Mouse (Mus musculus): ENCODE measurements at regions not wholly inside any gene's neighbourhood (a gene's known extent, or its start where the extent isn't known, plus 50 kb on each side); places are given as distances from the start of the nearest gene placed in this dataset.
A peak's percentile ranks its signal among the peaks of the same experiment; 100 is the strongest.

GRCm38 (mm10) chr19:45288722-45289121 is 53.1 kb upstream of the Lbx1 start:
- Histone ChIP-seq H3K9me3 (no peaks in the 10 kb centered on the region), H3K27ac (no peak overlapping the region), H3K36me3 (replicated peaks) (no peaks in the 10 kb centered on the region), H3K4me3 (no peak overlapping the region), H3K4me1 (peaks cover 16% of the 10 kb centered on the region), H3K27me3 (ENCODE audit: poor library complexity, severe bottlenecking) (peaks cover 42% of the 10 kb centered on the region)
- no peak for DNase-seq (ENCODE audit: extremely low spot score, low spot score)
- WGBS, result 74% methylated on average over 2 of the region's 2 CpGs

GRCm38 (mm10) chr19:45297812-45298211 is 62.2 kb upstream of the Lbx1 start:
- Histone ChIP-seq H3K9me3 (no peaks in the 10 kb centered on the region), H3K27ac (no peak overlapping the region), H3K4me3 (no peak overlapping the region), H3K4me1 (peaks cover 75% of the 10 kb centered on the region), H3K27me3 (ENCODE audit: poor library complexity, severe bottlenecking) (peaks cover 99% of the 10 kb centered on the region), H3K36me3 (replicated peaks) (no peaks in the 10 kb centered on the region)
- DNase-seq (ENCODE audit: extremely low spot score, low spot score), result no peak
- WGBS, result 36% methylated on average over 3 of the region's 3 CpGs

- no peaks in the 10 kb centered on the region for H3K9me3 ChIP-seq
- H3K4me1 ChIP-seq, result peaks cover 68% of the 10 kb centered on the region
- H3K36me3 ChIP-seq (replicated peaks), result no peaks in the 10 kb centered on the region
- no peak overlapping the region for H3K27ac ChIP-seq
- no peak for DNase-seq (ENCODE audit: extremely low spot score, low spot score)
- H3K4me3 ChIP-seq, result no peak overlapping the region
- H3K27me3 ChIP-seq (ENCODE audit: poor library complexity, severe bottlenecking), result peaks cover 100% of the 10 kb centered on the region
- 71% methylated on average over 3 of the region's 3 CpGs for WGBS
These were observed 63.7 kb upstream of the Lbx1 start for GRCm38 (mm10) chr19:45299341-45299740.

- 35% methylated on average over 5 of the region's 5 CpGs for WGBS
- Histone ChIP-seq H3K27ac (no peak overlapping the region), H3K4me3 (no peak overlapping the region), H3K36me3 (replicated peaks) (no peaks in the 10 kb centered on the region), H3K27me3 (ENCODE audit: poor library complexity, severe bottlenecking) (peaks cover 100% of the 10 kb centered on the region), H3K9me3 (no peaks in the 10 kb centered on the region), H3K4me1 (peaks cover 64% of the 10 kb centered on the region)
- no peak for DNase-seq (ENCODE audit: extremely low spot score, low spot score)
These were observed 63.8 kb upstream of the Btrc start for GRCm38 (mm10) chr19:45299768-45300167.

GRCm38 (mm10) chr19:45300691-45301431 is 62.7 kb upstream of the Btrc start:
- peaks cover 53% of the 10 kb centered on the region for H3K4me1 ChIP-seq
- H3K27ac ChIP-seq, result peak overlapping the region; percentile 77
- DNase-seq (ENCODE audit: extremely low spot score, low spot score), result peak; percentile 69
- H3K36me3 ChIP-seq (replicated peaks), result no peaks in the 10 kb centered on the region
- H3K9me3 ChIP-seq, result no peaks in the 10 kb centered on the region
- 5% methylated on average over 22 of the region's 22 CpGs for WGBS
- H3K27me3 ChIP-seq (ENCODE audit: poor library complexity, severe bottlenecking), result peaks cover 100% of the 10 kb centered on the region
- peak overlapping the region; percentile 68 for H3K4me3 ChIP-seq

- WGBS, result 5% methylated on average over 16 of the region's 16 CpGs
- DNase-seq (ENCODE audit: extremely low spot score, low spot score), result no peak
- Histone ChIP-seq H3K27ac (peak overlapping the region; percentile 77), H3K9me3 (no peaks in the 10 kb centered on the region), H3K27me3 (ENCODE audit: poor library complexity, severe bottlenecking) (peaks cover 100% of the 10 kb centered on the region), H3K36me3 (replicated peaks) (no peaks in the 10 kb centered on the region), H3K4me1 (peaks cover 53% of the 10 kb centered on the region), H3K4me3 (peak overlapping the region; percentile 68)
These were observed 62.2 kb upstream of the Btrc start for GRCm38 (mm10) chr19:45301432-45301732.

GRCm38 (mm10) chr19:45301733-45302547 is 61.6 kb upstream of the Btrc start:
- Histone ChIP-seq H3K27me3 (ENCODE audit: poor library complexity, severe bottlenecking) (peaks cover 100% of the 10 kb centered on the region), H3K9me3 (no peaks in the 10 kb centered on the region), H3K4me1 (peaks cover 47% of the 10 kb centered on the region), H3K4me3 (peak overlapping the region; percentile 68), H3K27ac (peak overlapping the region; percentile 77), H3K36me3 (replicated peaks) (no peaks in the 10 kb centered on the region)
- peak; percentile 46 for DNase-seq (ENCODE audit: extremely low spot score, low spot score)
- WGBS, result under 1% methylated on average over 58 of the region's 58 CpGs

- no peak for DNase-seq (ENCODE audit: extremely low spot score, low spot score)
- Histone ChIP-seq H3K27me3 (ENCODE audit: poor library complexity, severe bottlenecking) (peaks cover 100% of the 10 kb centered on the region), H3K27ac (peak overlapping the region; percentile 77; the same call in 1 of the 2 replicates), H3K4me1 (peaks cover 43% of the 10 kb centered on the region), H3K4me3 (peak overlapping the region; percentile 68), H3K36me3 (replicated peaks) (no peaks in the 10 kb centered on the region), H3K9me3 (no peaks in the 10 kb centered on the region)
- 3% methylated on average over 16 of the region's 16 CpGs for WGBS
These were observed 60.8 kb upstream of the Btrc start for GRCm38 (mm10) chr19:45302548-45303241.

GRCm38 (mm10) chr19:45304538-45304937 is 59.0 kb upstream of the Btrc start:
- peaks cover 38% of the 10 kb centered on the region for H3K4me1 ChIP-seq
- no peak overlapping the region for H3K4me3 ChIP-seq
- H3K27me3 ChIP-seq (ENCODE audit: poor library complexity, severe bottlenecking), result peaks cover 99% of the 10 kb centered on the region
- H3K27ac ChIP-seq, result no peak overlapping the region
- H3K9me3 ChIP-seq, result no peaks in the 10 kb centered on the region
- WGBS, result 15% methylated on average over 8 of the region's 8 CpGs
- no peaks in the 10 kb centered on the region for H3K36me3 ChIP-seq (replicated peaks)
- DNase-seq (ENCODE audit: extremely low spot score, low spot score), result no peak

- Histone ChIP-seq H3K27me3 (ENCODE audit: poor library complexity, severe bottlenecking) (peaks cover 99% of the 10 kb centered on the region), H3K9me3 (no peaks in the 10 kb centered on the region), H3K4me3 (no peak overlapping the region), H3K27ac (no peak overlapping the region), H3K4me1 (peaks cover 35% of the 10 kb centered on the region), H3K36me3 (replicated peaks) (no peaks in the 10 kb centered on the region)
- WGBS, result 54% methylated on average over 16 of the region's 16 CpGs
- no peak for DNase-seq (ENCODE audit: extremely low spot score, low spot score)
These were observed 55.9 kb upstream of the Btrc start for GRCm38 (mm10) chr19:45307299-45308275.

- H3K4me1 ChIP-seq, result peaks cover 37% of the 10 kb centered on the region
- 59% methylated on average over 8 of the region's 8 CpGs for WGBS
- no peaks in the 10 kb centered on the region for H3K9me3 ChIP-seq
- no peak overlapping the region for H3K4me3 ChIP-seq
- no peak for DNase-seq (ENCODE audit: extremely low spot score, low spot score)
- H3K27me3 ChIP-seq (ENCODE audit: poor library complexity, severe bottlenecking), result peaks cover 99% of the 10 kb centered on the region
- H3K36me3 ChIP-seq (replicated peaks), result no peaks in the 10 kb centered on the region
- H3K27ac ChIP-seq, result no peak overlapping the region
These were observed 54.8 kb upstream of the Btrc start for GRCm38 (mm10) chr19:45308676-45309275.
